Mouse (Mus musculus): ENCODE results near the gene Fthl17a. TPM values are rescaled to one million over a fixed set of nuclear protein-coding genes. Genes with fewer than 3 reads are reported as not detected.

Fthl17a gene
- polyA plus RNA-seq (2011; ENCODE audit: insufficient read depth, insufficient read length, low read depth, missing spikeins): 2.4 and 3.4 TPM in 2 replicates

GRCm38 (mm10) chrX:85249379-85249778 is at the start of gene Fthl17a:
Fthl17a (plus strand) TSS chrX:85249679.
- no peak within 1 kb of the TSS for H3K27ac ChIP-seq (ENCODE audit: insufficient read depth, low read length)
- no peak for TF ChIP-seq CTCF (IDR thresholded peaks at IDR 0.05; ENCODE audit: low read depth, low read length)
- no peaks in the 10 kb centered on the region for H3K4me1 ChIP-seq (ENCODE audit: control insufficient read depth, insufficient read depth, low read length)
- no peaks in the 10 kb centered on the region for H3K9me3 ChIP-seq (replicated peaks; ENCODE audit: control insufficient read depth, insufficient read depth, low read length, poor library complexity, severe bottlenecking)
- H3K9ac ChIP-seq (ENCODE audit: low read depth, poor library complexity, severe bottlenecking): no peak within 1 kb of the TSS
- H3K36me3 ChIP-seq (ENCODE audit: control insufficient read depth, insufficient read depth, low read length, poor library complexity, severe bottlenecking): no peaks in the 10 kb centered on the region
- H3K4me3 ChIP-seq (ENCODE audit: low read depth, low read length): no peak within 1 kb of the TSS
- no peaks in the 10 kb centered on the region for H3K27me3 ChIP-seq (ENCODE audit: control insufficient read depth, insufficient read depth, low read length, poor library complexity, severe bottlenecking)

GRCm38 (mm10) chrX:85207001-85207400 is 42.5 kb upstream of the Fthl17a start:
- no peak overlapping the region for H3K4me3 ChIP-seq (ENCODE audit: low read depth, low read length)
- H3K27ac ChIP-seq (ENCODE audit: insufficient read depth, low read length): no peak overlapping the region
- no peak overlapping the region for H3K9ac ChIP-seq (ENCODE audit: low read depth, poor library complexity, severe bottlenecking)

GRCm38 (mm10) chrX:85226883-85227282 is 22.6 kb upstream of the Fthl17a start:
- no peak for TF ChIP-seq EP300 (IDR thresholded peaks at IDR 0.05; ENCODE audit: insufficient read depth, low read depth, low read length)
- TF ChIP-seq POLR2A (IDR thresholded peaks at IDR 0.05; ENCODE audit: insufficient read depth, low read length): no peak
- no peak for TF ChIP-seq CTCF (IDR thresholded peaks at IDR 0.05; ENCODE audit: low read depth, low read length)
- H3K4me1 ChIP-seq (ENCODE audit: control insufficient read depth, insufficient read depth, low read length): no peaks in the 10 kb centered on the region
- no peak overlapping the region for H3K27ac ChIP-seq (ENCODE audit: insufficient read depth, low read length)

More at GRCm38 (mm10) chrX:85207001-85207400, 42.5 kb upstream of the Fthl17a start:
- Histone ChIP-seq H3K4me1 (ENCODE audit: control insufficient read depth, insufficient read depth, low read length) (peaks cover 2% of the 10 kb centered on the region), H3K27me3 (ENCODE audit: control insufficient read depth, insufficient read depth, low read length, poor library complexity, severe bottlenecking) (no peaks in the 10 kb centered on the region), H3K36me3 (ENCODE audit: control insufficient read depth, insufficient read depth, low read length, poor library complexity, severe bottlenecking) (no peaks in the 10 kb centered on the region), H3K9me3 (replicated peaks; ENCODE audit: control insufficient read depth, insufficient read depth, low read length, poor library complexity, severe bottlenecking) (no peaks in the 10 kb centered on the region)
- TF ChIP-seq POLR2A (IDR thresholded peaks at IDR 0.05; ENCODE audit: insufficient read depth, low read length) (no peak), CTCF (IDR thresholded peaks at IDR 0.05; ENCODE audit: low read depth, low read length) (no peak), EP300 (IDR thresholded peaks at IDR 0.05; ENCODE audit: insufficient read depth, low read depth, low read length) (no peak)

GRCm38 (mm10) chrX:85271821-85272220 is 22.3 kb downstream of the Fthl17a start:
- H3K27me3 ChIP-seq (ENCODE audit: control insufficient read depth, insufficient read depth, low read length, poor library complexity, severe bottlenecking): no peaks in the 10 kb centered on the region
- no peak overlapping the region for H3K4me3 ChIP-seq (ENCODE audit: low read depth, low read length)
- no peak overlapping the region for H3K27ac ChIP-seq (ENCODE audit: insufficient read depth, low read length)
- TF ChIP-seq POLR2A (IDR thresholded peaks at IDR 0.05; ENCODE audit: insufficient read depth, low read length) (no peak), CTCF (IDR thresholded peaks at IDR 0.05; ENCODE audit: low read depth, low read length) (no peak), EP300 (IDR thresholded peaks at IDR 0.05; ENCODE audit: insufficient read depth, low read depth, low read length) (no peak)
- no peaks in the 10 kb centered on the region for H3K9me3 ChIP-seq (replicated peaks; ENCODE audit: control insufficient read depth, insufficient read depth, low read length, poor library complexity, severe bottlenecking)
- no peak overlapping the region for H3K9ac ChIP-seq (ENCODE audit: low read depth, poor library complexity, severe bottlenecking)
- H3K36me3 ChIP-seq (ENCODE audit: control insufficient read depth, insufficient read depth, low read length, poor library complexity, severe bottlenecking): no peaks in the 10 kb centered on the region
- H3K4me1 ChIP-seq (ENCODE audit: control insufficient read depth, insufficient read depth, low read length): no peaks in the 10 kb centered on the region

More at GRCm38 (mm10) chrX:85226883-85227282, 22.6 kb upstream of the Fthl17a start:
- H3K9me3 ChIP-seq (replicated peaks; ENCODE audit: control insufficient read depth, insufficient read depth, low read length, poor library complexity, severe bottlenecking): no peaks in the 10 kb centered on the region
- H3K27me3 ChIP-seq (ENCODE audit: control insufficient read depth, insufficient read depth, low read length, poor library complexity, severe bottlenecking): no peaks in the 10 kb centered on the region
- H3K4me3 ChIP-seq (ENCODE audit: low read depth, low read length): no peak overlapping the region
- no peak overlapping the region for H3K9ac ChIP-seq (ENCODE audit: low read depth, poor library complexity, severe bottlenecking)
- H3K36me3 ChIP-seq (ENCODE audit: control insufficient read depth, insufficient read depth, low read length, poor library complexity, severe bottlenecking): no peaks in the 10 kb centered on the region

GRCm38 (mm10) chrX:85272296-85272695 is 22.8 kb downstream of the Fthl17a start:
- Histone ChIP-seq H3K9me3 (replicated peaks; ENCODE audit: control insufficient read depth, insufficient read depth, low read length, poor library complexity, severe bottlenecking) (no peaks in the 10 kb centered on the region), H3K27ac (ENCODE audit: insufficient read depth, low read length) (no peak overlapping the region), H3K9ac (ENCODE audit: low read depth, poor library complexity, severe bottlenecking) (no peak overlapping the region), H3K4me1 (ENCODE audit: control insufficient read depth, insufficient read depth, low read length) (no peaks in the 10 kb centered on the region), H3K4me3 (ENCODE audit: low read depth, low read length) (no peak overlapping the region), H3K36me3 (ENCODE audit: control insufficient read depth, insufficient read depth, low read length, poor library complexity, severe bottlenecking) (no peaks in the 10 kb centered on the region), H3K27me3 (ENCODE audit: control insufficient read depth, insufficient read depth, low read length, poor library complexity, severe bottlenecking) (no peaks in the 10 kb centered on the region)
- TF ChIP-seq CTCF (IDR thresholded peaks at IDR 0.05; ENCODE audit: low read depth, low read length) (no peak), POLR2A (IDR thresholded peaks at IDR 0.05; ENCODE audit: insufficient read depth, low read length) (no peak), EP300 (IDR thresholded peaks at IDR 0.05; ENCODE audit: insufficient read depth, low read depth, low read length) (no peak)

GRCm38 (mm10) chrX:85289846-85290245 is 40.4 kb downstream of the Fthl17a start:
- Histone ChIP-seq H3K36me3 (ENCODE audit: control insufficient read depth, insufficient read depth, low read length, poor library complexity, severe bottlenecking) (no peaks in the 10 kb centered on the region), H3K9me3 (replicated peaks; ENCODE audit: control insufficient read depth, insufficient read depth, low read length, poor library complexity, severe bottlenecking) (no peaks in the 10 kb centered on the region), H3K4me1 (ENCODE audit: control insufficient read depth, insufficient read depth, low read length) (no peaks in the 10 kb centered on the region), H3K9ac (ENCODE audit: low read depth, poor library complexity, severe bottlenecking) (no peak overlapping the region), H3K27ac (ENCODE audit: insufficient read depth, low read length) (no peak overlapping the region), H3K27me3 (ENCODE audit: control insufficient read depth, insufficient read depth, low read length, poor library complexity, severe bottlenecking) (no peaks in the 10 kb centered on the region), H3K4me3 (ENCODE audit: low read depth, low read length) (no peak overlapping the region)
- TF ChIP-seq POLR2A (IDR thresholded peaks at IDR 0.05; ENCODE audit: insufficient read depth, low read length) (no peak), EP300 (IDR thresholded peaks at IDR 0.05; ENCODE audit: insufficient read depth, low read depth, low read length) (no peak), CTCF (IDR thresholded peaks at IDR 0.05; ENCODE audit: low read depth, low read length) (no peak)

Data from ES-Bruce4 (cell line).